Mouse (Mus musculus) macrophage (primary cell): ENCODE data around the gene 2410015M20Rik. TPM values are rescaled to one million over a fixed set of nuclear protein-coding genes. Genes with fewer than 3 reads are reported as not detected.

Experiments
- H3K27ac ChIP-seq: fragments of 350-480 bp; formaldehyde crosslinking; 2 replicates; pipeline ENCODE4 v1.9.0; 2021
- H3K36me3 ChIP-seq: fragments of 350-480 bp; formaldehyde crosslinking; 2 replicates; pipeline ENCODE4 v1.9.0; 2021; ENCODE audit errors: inconsistent target
- H3K4me3 ChIP-seq: fragments of 350-480 bp; formaldehyde crosslinking; 2 replicates; pipeline ENCODE4 v1.9.0; 2021; ENCODE audit errors: inconsistent target
- H3K79me2 ChIP-seq: fragments of 350-480 bp; formaldehyde crosslinking; 2 replicates; pipeline ENCODE4 v1.9.0; 2021; ENCODE audit errors: inconsistent target
- WGBS: methylation state at CpG from one replicate; pipeline ENCODE4 v1.1.7; 2026; ENCODE audit warnings: inconsistent platforms; ENCODE audit not compliant: missing documents; 5-methylcytosine and 5-hydroxymethylcytosine counted together
- polyA plus RNA-seq: library from polyadenylated mRNA; stranded (reverse); fragments of 250-400 nt; gene quantifications from 3 replicates; pipeline ENCODE4 v1.2.4, GENCODE M21; 2018; ENCODE audit warnings: inconsistent platforms

The 2410015M20Rik gene
- polyA plus RNA-seq, 1 experiment from 2014 or later: 47.7 TPM

GRCm38 (mm10) chr17:56604422-56604821, 5.1 kb downstream of the 2410015M20Rik start:
- Histone ChIP-seq H3K4me3 (no peak overlapping the region), H3K79me2 (peaks cover 13% of the 10 kb centered on the region; the same call in 1 of the 2 replicates), H3K27ac (no peak overlapping the region), H3K36me3 (peaks cover 70% of the 10 kb centered on the region)
- 93% methylated on average over 3 of the region's 3 CpGs for WGBS

GRCm38 (mm10) chr17:56604070-56604380, 5.5 kb downstream of the 2410015M20Rik start:
- H3K27ac ChIP-seq: no peak overlapping the region
- 95% methylated on average over 9 of the region's 9 CpGs for WGBS
- H3K36me3 ChIP-seq: peaks cover 72% of the 10 kb centered on the region
- peaks cover 11% of the 10 kb centered on the region; the same call in 1 of the 2 replicates for H3K79me2 ChIP-seq
- H3K4me3 ChIP-seq: no peak overlapping the region

- Histone ChIP-seq H3K79me2 (peaks cover 5% of the 10 kb centered on the region; the same call in 1 of the 2 replicates), H3K27ac (no peak overlapping the region), H3K36me3 (peaks cover 72% of the 10 kb centered on the region), H3K4me3 (no peak overlapping the region)
- WGBS: 97% methylated on average over 21 of the region's 28 CpGs
Measured at GRCm38 (mm10) chr17:56603186-56604069, 6.1 kb downstream of the 2410015M20Rik start.

DNA sequence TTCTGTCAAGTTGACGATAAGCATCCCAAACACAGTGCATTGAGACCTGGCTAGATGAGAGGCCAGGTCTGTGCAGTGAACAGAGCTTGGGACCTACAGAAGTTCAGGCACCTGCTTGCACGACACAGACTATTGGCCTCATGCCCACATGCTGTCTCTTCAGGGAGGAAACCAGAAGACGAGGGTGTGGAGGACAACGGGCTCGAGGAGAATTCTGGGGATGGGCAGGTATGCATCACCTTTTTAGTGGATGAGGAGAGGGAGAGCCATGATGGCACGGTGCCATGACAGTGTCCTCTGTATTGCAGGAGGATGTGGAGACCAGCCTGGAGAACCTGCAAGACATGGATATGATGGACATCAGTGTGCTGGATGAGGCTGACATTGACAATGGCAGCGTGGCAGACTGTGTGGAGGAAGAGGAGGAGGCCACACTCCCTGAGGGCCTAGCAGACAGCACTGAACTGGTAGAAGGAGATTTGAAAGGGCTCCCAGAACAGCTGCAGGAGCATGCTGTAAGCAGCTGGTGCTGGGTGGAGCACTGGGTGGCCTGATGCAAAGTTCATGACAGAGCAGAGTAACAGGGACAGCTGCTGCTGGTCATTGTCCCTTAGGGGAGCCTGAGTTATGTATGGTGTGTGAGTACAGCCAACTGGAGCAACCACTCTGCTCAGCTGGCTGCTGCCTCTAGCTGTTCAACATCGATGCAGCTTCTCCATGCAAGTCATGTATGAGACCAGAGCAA, 15.9 kb downstream of the 2410015M20Rik start:
- Histone ChIP-seq H3K27ac (no peak overlapping the region), H3K4me3 (no peak overlapping the region), H3K36me3 (peaks cover 86% of the 10 kb centered on the region), H3K79me2 (peaks cover 64% of the 10 kb centered on the region)
- WGBS: 93% methylated on average over 8 of the region's 8 CpGs

- no peak overlapping the region for H3K4me3 ChIP-seq
- H3K27ac ChIP-seq: no peak overlapping the region
- peaks cover 76% of the 10 kb centered on the region for H3K79me2 ChIP-seq
- H3K36me3 ChIP-seq: peaks cover 84% of the 10 kb centered on the region
Measured at GRCm38 (mm10) chr17:56592553-56592952, 17.0 kb downstream of the 2410015M20Rik start.

DNA sequence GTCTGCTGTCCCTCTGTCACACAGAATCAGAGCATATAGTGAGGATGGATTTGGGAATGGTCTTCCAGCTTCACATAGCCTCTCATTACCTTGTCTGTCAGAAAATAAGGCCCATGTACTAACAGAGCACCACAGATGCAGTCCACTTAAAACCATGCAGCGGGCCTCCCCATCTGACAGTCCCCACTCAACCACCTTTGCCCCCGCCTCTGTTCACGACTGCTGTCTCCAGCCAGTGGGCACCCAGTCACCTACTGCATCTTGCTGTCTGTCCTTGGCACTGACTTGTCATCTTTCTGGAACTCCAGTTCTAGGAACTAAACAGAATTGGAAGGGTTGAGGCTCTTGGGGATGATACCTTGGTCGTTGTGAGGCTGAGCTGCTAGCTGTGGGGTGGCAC, 20.6 kb downstream of the 2410015M20Rik start:
- Histone ChIP-seq H3K27ac (no peak overlapping the region), H3K4me3 (no peak overlapping the region), H3K79me2 (peaks cover 88% of the 10 kb centered on the region), H3K36me3 (peaks cover 47% of the 10 kb centered on the region)
- 95% methylated on average over 4 of the region's 4 CpGs for WGBS

GRCm38 (mm10) chr17:56587773-56588172, 21.8 kb downstream of the 2410015M20Rik start:
- 100% methylated on average over 1 of the region's 1 CpGs for WGBS
- H3K36me3 ChIP-seq: peaks cover 38% of the 10 kb centered on the region

DNA sequence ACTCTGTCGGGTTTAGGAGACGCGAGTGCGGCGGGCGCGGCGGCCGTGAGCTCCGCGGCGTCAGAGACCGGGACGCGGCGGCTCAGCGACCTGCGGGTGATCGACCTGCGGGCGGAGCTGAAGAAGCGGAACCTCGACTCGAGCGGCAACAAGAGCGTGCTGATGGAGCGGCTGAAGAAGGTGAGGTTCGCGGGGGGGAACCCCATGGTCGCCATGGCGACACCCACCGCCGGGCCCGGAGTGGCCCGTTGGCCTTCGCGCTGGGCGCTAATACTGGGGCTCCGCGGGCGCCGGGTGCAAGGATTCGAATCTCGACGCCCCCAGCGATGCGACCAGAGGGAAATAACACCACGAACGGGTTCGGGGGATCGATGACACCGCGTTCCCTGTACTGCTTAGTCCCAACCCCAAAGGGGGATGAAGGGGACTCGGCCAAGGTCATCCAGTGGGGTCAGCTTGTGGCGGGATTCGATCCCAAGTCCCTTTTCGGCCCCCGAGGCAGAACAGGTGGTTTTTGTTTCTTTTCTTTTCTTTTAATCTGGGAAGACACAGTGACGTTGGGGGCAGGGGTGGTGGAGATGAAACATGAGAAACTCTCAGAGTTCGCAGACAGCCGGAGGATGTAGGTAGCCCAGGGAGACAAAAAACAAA, 24.3 kb downstream of the 2410015M20Rik start:
- Histone ChIP-seq H3K36me3 (peaks cover 39% of the 10 kb centered on the region), H3K4me3 (peak overlapping the region; percentile 67), H3K79me2 (peaks cover 88% of the 10 kb centered on the region), H3K27ac (peak overlapping the region; percentile 41)
- under 1% methylated on average over 58 of the region's 61 CpGs for WGBS

More at GRCm38 (mm10) chr17:56587773-56588172, 21.8 kb downstream of the 2410015M20Rik start:
- Histone ChIP-seq H3K4me3 (no peak overlapping the region), H3K79me2 (peaks cover 88% of the 10 kb centered on the region), H3K27ac (no peak overlapping the region)

DNA sequence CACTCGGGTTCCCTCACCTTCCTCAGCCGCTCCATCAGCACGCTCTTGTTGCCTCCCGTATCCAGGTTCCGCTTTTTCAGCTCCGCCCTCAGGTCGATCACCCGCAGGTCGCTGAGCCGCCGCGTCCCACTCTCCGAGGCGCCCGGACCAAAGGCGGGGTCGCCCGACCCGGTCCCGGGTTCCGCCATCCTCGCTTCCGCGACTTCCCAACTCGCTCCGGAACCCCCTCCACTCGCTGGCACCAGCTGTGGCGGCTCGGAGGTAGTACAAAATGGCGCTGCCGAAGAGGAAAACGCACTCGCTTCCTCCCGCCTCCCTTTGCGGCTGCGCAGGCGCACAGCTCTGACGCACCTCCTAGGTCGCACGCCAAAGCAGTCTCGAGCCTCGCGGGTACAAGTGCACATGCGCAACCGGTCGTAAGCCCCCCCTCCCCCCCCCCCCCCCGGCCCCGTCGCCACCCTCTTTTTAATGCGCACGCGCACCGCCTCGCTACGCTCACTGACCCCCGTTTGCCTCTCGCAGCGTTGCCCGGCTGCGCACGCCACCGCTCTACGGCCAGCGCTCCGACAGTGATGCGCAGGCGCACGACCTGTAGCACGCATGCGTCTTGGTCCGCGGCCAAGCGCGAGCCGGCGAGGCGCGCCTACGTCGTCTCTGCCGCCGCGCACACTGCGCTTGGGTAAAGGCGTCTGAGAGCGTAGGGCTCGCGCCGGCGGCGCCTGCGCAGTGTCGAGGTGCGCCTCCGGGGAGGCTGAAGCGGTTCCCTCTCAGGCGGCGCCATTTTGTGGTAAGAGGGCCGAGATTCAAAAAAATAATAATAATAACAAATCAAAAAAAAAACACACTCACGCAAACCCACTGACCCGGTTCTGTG, 25.1 kb downstream of the 2410015M20Rik start, which contains the start of the genes Safb2 and Safb:
Safb2 (minus strand) TSS at position 329 of the 874 bp plus-strand sequence.
Safb (plus strand) TSS at position 569 of the 874 bp plus-strand sequence.
- Histone ChIP-seq H3K4me3 (peak within 1 kb of the TSS; percentile 97), H3K79me2 (peaks cover 88% of the 10 kb centered on the region), H3K36me3 (peaks cover 40% of the 10 kb centered on the region), H3K27ac (peak within 1 kb of the TSS; percentile 95)
- 1% methylated on average over 90 of the region's 101 CpGs for WGBS

DNA sequence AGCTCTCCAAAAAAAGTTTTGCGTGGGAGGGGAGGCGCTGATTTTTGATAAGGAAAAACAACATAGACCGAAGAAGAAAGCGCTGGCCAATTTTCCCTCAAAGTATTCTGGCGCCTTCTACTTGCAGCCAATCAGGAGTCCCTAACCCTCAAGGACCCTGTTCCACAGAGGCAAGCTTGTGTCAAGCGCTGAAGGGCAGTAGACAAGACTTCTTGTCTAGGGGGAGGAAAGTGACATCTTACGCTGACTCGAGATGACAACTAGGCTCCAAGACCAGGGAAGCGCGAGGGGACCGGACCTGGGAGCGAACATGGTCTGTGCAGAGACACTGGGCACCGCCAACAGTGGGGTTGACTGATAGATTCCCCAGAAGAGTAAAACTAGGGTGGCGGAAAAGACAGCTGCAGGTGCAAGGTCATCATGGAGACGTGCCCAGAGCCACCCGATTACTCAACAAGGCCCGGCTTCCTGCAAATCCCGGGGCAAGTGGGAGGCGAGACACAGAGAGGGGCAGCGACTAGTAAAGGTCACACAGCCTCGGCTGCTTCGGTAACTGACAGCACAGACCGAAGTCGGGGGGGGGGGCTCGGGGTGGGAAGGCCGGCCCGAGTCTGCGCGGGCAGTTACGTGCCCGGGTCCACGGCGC, 25.8 kb downstream of the 2410015M20Rik start:
- H3K27ac ChIP-seq: peak overlapping the region; percentile 95
- H3K4me3 ChIP-seq: peak overlapping the region; percentile 97
- under 1% methylated on average over 32 of the region's 33 CpGs for WGBS
- peaks cover 88% of the 10 kb centered on the region for H3K79me2 ChIP-seq
- H3K36me3 ChIP-seq: peaks cover 39% of the 10 kb centered on the region

DNA sequence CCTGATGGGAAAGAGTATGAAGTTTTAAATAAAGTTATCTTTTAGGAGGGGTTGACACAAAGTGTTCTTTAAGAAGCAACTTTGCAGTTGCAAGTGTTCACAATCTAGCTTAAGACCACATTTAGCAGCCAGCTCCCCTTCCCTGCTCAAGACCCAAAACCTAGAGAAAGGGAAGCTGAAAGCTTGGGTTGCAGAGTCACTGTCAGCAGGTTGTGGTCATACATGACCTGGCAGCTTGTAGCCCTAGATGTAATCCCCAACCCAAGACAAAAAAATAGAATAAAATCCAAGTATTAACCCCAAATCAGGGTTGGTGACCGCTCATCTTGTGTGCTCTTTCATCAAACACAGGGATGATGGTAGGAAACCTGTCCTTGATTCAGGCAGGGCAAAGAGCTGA, 26.5 kb downstream of the 2410015M20Rik start:
- peaks cover 40% of the 10 kb centered on the region for H3K36me3 ChIP-seq
- peak overlapping the region; percentile 95 for H3K27ac ChIP-seq
- 64% methylated on average over 1 of the region's 1 CpGs for WGBS
- peaks cover 88% of the 10 kb centered on the region for H3K79me2 ChIP-seq
- H3K4me3 ChIP-seq: peak overlapping the region; percentile 97

DNA sequence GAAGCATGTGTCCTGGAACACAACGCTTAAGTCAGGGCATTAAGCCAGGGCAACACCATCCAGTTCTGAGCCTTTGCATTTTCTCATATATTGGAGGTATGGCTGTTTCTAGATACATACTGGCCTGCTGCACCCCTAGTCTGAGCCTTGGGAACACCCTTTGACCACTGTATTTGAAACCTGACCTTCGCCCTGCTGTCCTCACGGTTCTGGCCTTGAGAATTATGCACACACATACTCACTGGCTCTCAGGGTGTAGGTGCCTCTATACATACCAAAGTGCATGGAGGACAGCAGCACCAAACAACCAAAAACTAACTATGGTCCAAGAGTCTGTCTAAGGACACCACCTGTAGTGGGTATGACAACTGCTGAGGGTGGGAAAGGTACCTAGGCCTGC, 36.6 kb downstream of the 2410015M20Rik start:
- 93% methylated on average over 3 of the region's 3 CpGs for WGBS
- Histone ChIP-seq H3K79me2 (peaks cover 18% of the 10 kb centered on the region), H3K4me3 (no peak overlapping the region)

DNA sequence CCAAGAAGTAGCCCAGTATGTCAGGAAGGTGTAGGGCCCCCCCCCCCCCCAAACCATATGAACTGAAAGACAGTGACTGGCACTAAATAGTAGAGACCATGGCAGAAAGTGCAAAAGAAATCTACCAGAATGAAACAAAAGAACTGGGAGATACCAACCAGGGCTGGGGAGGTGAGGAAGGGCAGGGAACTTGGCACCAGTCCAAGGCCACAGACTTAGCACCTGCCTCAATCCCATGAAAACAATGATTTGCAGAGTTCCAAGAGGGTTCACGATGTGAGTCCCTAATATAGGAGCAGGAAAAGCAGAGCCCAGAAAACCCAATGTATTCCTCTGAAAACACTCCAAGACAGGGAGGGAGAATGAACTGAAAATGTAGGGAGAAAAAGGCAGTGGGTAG, 37.4 kb downstream of the 2410015M20Rik start:
- Histone ChIP-seq H3K79me2 (peaks cover 10% of the 10 kb centered on the region; the same call in 1 of the 2 replicates), H3K4me3 (no peak overlapping the region), H3K27ac (no peak overlapping the region), H3K36me3 (peaks cover 86% of the 10 kb centered on the region)
- WGBS: 93% methylated on average over 1 of the region's 1 CpGs

More for the DNA sequence above, 36.6 kb downstream of the 2410015M20Rik start:
- no peak overlapping the region for H3K27ac ChIP-seq
- H3K36me3 ChIP-seq: peaks cover 86% of the 10 kb centered on the region
